Mouse (Mus musculus): ENCODE results near the gene Ddx46.

DNA sequence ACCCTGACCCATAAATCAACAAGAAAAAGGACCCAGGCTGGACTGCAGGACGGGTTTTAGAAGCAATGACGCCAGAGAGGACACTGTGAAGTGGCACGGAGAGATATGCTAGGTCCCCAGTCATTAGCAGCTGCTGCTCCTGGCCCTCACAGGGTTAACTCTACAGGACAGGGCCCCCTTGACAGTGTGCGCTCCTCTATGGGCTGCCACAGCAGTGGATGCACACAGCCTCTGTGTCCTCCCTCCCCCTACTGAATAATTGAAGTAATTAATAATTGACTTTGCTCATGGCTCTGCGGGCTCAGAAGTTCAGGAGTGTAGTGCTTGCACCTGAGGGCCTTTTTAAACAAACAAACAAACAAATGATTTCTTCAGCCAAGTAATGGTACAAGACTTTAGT, 21.4 kb upstream of the Ddx46 start:
- TF ChIP-seq POLR2A (IDR thresholded peaks at IDR 0.05; ENCODE audit: low read depth, low read length) (no peak), CTCF (IDR thresholded peaks at IDR 0.05; ENCODE audit: extremely low read depth, insufficient read length, insufficient replicate concordance, low read depth, low read length) (no peak)

All from small intestine, adult 2 months (tissue).